Mouse (Mus musculus) C2C12 (cell line): ENCODE data around the gene Ntrk2. TPM values are rescaled to one million over a fixed set of nuclear protein-coding genes. Genes with fewer than 3 reads are reported as not detected.

Source experiments
- H3K27me3 ChIP-seq: one replicate; pipeline ENCODE4 v1.6.1; 2011; ENCODE audit not compliant: control insufficient read depth, insufficient read depth, insufficient read length
- H3K36me3 ChIP-seq: one replicate; pipeline ENCODE4 v1.6.1; 2011; ENCODE audit not compliant: control insufficient read depth, insufficient read depth
- H3K4me3 ChIP-seq: one replicate; pipeline ENCODE4 v1.5.1; 2011; ENCODE audit warnings: mild to moderate bottlenecking, control low read depth; ENCODE audit not compliant: poor library complexity, insufficient read depth, severe bottlenecking
- H3K79me2 ChIP-seq: one replicate; pipeline ENCODE4 v1.6.1; 2011; ENCODE audit not compliant: control insufficient read depth, insufficient read depth
- H3K79me3 ChIP-seq: one replicate; pipeline ENCODE4 v1.6.1; 2011; ENCODE audit warnings: low read depth, control low read depth
- H3ac ChIP-seq: one replicate; pipeline ENCODE3; 2011; ENCODE audit warnings: low read depth; ENCODE audit not compliant: control insufficient read depth, insufficient read length
- CEBPB ChIP-seq: IDR thresholded peaks from one replicate; pipeline ENCODE4 v1.6.1; 2011; ENCODE audit warnings: low read depth, mild to moderate bottlenecking, control low read depth, moderate library complexity
- CTCF ChIP-seq: IDR thresholded peaks from one replicate; pipeline ENCODE4 v1.5.1; 2011; ENCODE audit not compliant: control insufficient read depth, insufficient read depth, insufficient read length
- FOSL1 ChIP-seq: IDR thresholded peaks from one replicate; pipeline ENCODE4 v1.8.0; 2011; ENCODE audit warnings: mild to moderate bottlenecking, low read length; ENCODE audit not compliant: poor library complexity, insufficient read depth, severe bottlenecking
- MAX ChIP-seq: IDR thresholded peaks from one replicate; pipeline ENCODE4 v1.6.1; 2011; ENCODE audit warnings: mild to moderate bottlenecking, control low read depth
- MYOD1 ChIP-seq: IDR thresholded peaks from one replicate; pipeline ENCODE4 v1.6.1; 2011; ENCODE audit warnings: low read depth; ENCODE audit not compliant: control insufficient read depth, insufficient read length
- MYOG ChIP-seq: IDR thresholded peaks from one replicate; pipeline ENCODE4 v1.6.1; 2011; ENCODE audit not compliant: control insufficient read depth, insufficient read length; ENCODE audit errors: extremely low read depth
- USF1 ChIP-seq: IDR thresholded peaks from one replicate; pipeline ENCODE4 v1.6.1; 2011; ENCODE audit warnings: low read depth, mild to moderate bottlenecking, control low read depth, moderate library complexity
- polyA plus RNA-seq: library from polyadenylated mRNA; unstranded; fragments of >200 nt; fragmentation: generic; extraction: Trizol; gene quantifications from one replicate; pipeline ENCODE4 v1.2.1, GENCODE M21; 2012; ENCODE audit warnings: missing spikeins

The Ntrk2 gene
- polyA plus RNA-seq, 1 experiment, result not detected

GRCm38 (mm10) chr13:58790741-58791140, 15.6 kb upstream of the Ntrk2 start:
- TF ChIP-seq MYOG, result no peak
- no peak for TF ChIP-seq CTCF
- Histone ChIP-seq H3K79me3 (no peaks in the 10 kb centered on the region), H3K79me2 (no peaks in the 10 kb centered on the region), H3K27me3 (no peaks in the 10 kb centered on the region), H3ac (no peak overlapping the region), H3K4me3 (no peak overlapping the region), H3K36me3 (no peaks in the 10 kb centered on the region)

- H3K79me3 ChIP-seq, result no peaks in the 10 kb centered on the region
- no peak for TF ChIP-seq USF1
- TF ChIP-seq CEBPB, result no peak
- TF ChIP-seq CTCF, result no peak
- no peak for TF ChIP-seq MYOG
- H3K36me3 ChIP-seq, result no peaks in the 10 kb centered on the region
- H3K27me3 ChIP-seq, result no peaks in the 10 kb centered on the region
- H3ac ChIP-seq, result no peak overlapping the region
- H3K4me3 ChIP-seq, result no peak overlapping the region
- no peaks in the 10 kb centered on the region for H3K79me2 ChIP-seq
Observed at GRCm38 (mm10) chr13:58797386-58797785, 9.0 kb upstream of the Ntrk2 start.

GRCm38 (mm10) chr13:58801291-58801690, 5.1 kb upstream of the Ntrk2 start:
- TF ChIP-seq USF1 (no peak), FOSL1 (no peak), MYOD1 (no peak), CTCF (no peak), CEBPB (no peak), MAX (no peak), MYOG (no peak)
- Histone ChIP-seq H3K4me3 (no peak overlapping the region), H3K79me2 (no peaks in the 10 kb centered on the region), H3K27me3 (no peaks in the 10 kb centered on the region), H3K36me3 (no peaks in the 10 kb centered on the region), H3K79me3 (no peaks in the 10 kb centered on the region), H3ac (no peak overlapping the region)

GRCm38 (mm10) chr13:58803882-58804281, 2.5 kb upstream of the Ntrk2 start:
- Histone ChIP-seq H3ac (no peak overlapping the region), H3K27me3 (peaks cover 22% of the 10 kb centered on the region), H3K36me3 (no peaks in the 10 kb centered on the region), H3K4me3 (no peak overlapping the region), H3K79me3 (no peaks in the 10 kb centered on the region), H3K79me2 (no peaks in the 10 kb centered on the region)
- TF ChIP-seq CEBPB (no peak), CTCF (no peak), MYOG (no peak), MAX (no peak), FOSL1 (no peak), USF1 (no peak), MYOD1 (no peak)

- H3K79me2 ChIP-seq, result no peaks in the 10 kb centered on the region
- no peaks in the 10 kb centered on the region for H3K36me3 ChIP-seq
- TF ChIP-seq MAX (no peak), CTCF (no peak), MYOG (no peak), CEBPB (no peak), MYOD1 (no peak)
- H3K79me3 ChIP-seq, result no peaks in the 10 kb centered on the region
- H3ac ChIP-seq, result no peak overlapping the region
- H3K27me3 ChIP-seq, result peaks cover 22% of the 10 kb centered on the region
- no peak overlapping the region for H3K4me3 ChIP-seq
Observed at GRCm38 (mm10) chr13:58805833-58806232, 536 bp upstream of the Ntrk2 start.

GRCm38 (mm10) chr13:58806896-58807628, 693 bp downstream of the Ntrk2 start:
- Histone ChIP-seq H3K79me2 (no peaks in the 10 kb centered on the region), H3K4me3 (no peak overlapping the region), H3K36me3 (no peaks in the 10 kb centered on the region), H3K27me3 (peaks cover 22% of the 10 kb centered on the region), H3K79me3 (no peaks in the 10 kb centered on the region), H3ac (no peak overlapping the region)
- TF ChIP-seq FOSL1, result no peak
- TF ChIP-seq MAX, result no peak
- TF ChIP-seq MYOD1, result no peak
- no peak for TF ChIP-seq MYOG
- TF ChIP-seq USF1, result no peak
- TF ChIP-seq CTCF, result no peak
- TF ChIP-seq CEBPB, result no peak
